Mouse (Mus musculus) hindbrain, embryonic 10.5 days (tissue): ENCODE results near the gene Ifi47. TPM values are rescaled to one million over a fixed set of nuclear protein-coding genes. Genes with fewer than 3 reads are reported as not detected.

Experiments used
- DNase-seq: peaks from one replicate; pipeline ENCODE4 v3.0.0-alpha.2; 2017; ENCODE audit warnings: low spot score
- H3K27ac ChIP-seq: fragments of 300-500 bp; sonication (generic); 2 replicates; pipeline ENCODE4 v1.5.1; 2016; ENCODE audit warnings: mild to moderate bottlenecking, moderate library complexity
- H3K27me3 ChIP-seq: fragments of 300-500 bp; sonication (generic); 2 replicates; pipeline ENCODE4 v1.6.1; 2016; ENCODE audit warnings: mild to moderate bottlenecking; ENCODE audit not compliant: poor library complexity, insufficient read depth, severe bottlenecking
- H3K36me3 ChIP-seq: fragments of 300-500 bp; sonication (generic); 2 replicates; pipeline ENCODE4 v1.6.1; 2016; ENCODE audit warnings: mild to moderate bottlenecking, moderate library complexity
- H3K4me1 ChIP-seq: fragments of 300-500 bp; sonication (generic); replicated peaks from 2 replicates; pipeline ENCODE4 v1.6.1; 2016; ENCODE audit warnings: mild to moderate bottlenecking
- H3K4me3 ChIP-seq: fragments of 300-500 bp; sonication (generic); 2 replicates; pipeline ENCODE4 v1.5.1; 2016; ENCODE audit warnings: mild to moderate bottlenecking, moderate library complexity
- H3K9me3 ChIP-seq: fragments of 300-500 bp; sonication (generic); 2 replicates; pipeline ENCODE4 v1.6.1; 2016; ENCODE audit warnings: mild to moderate bottlenecking, moderate library complexity
- WGBS: fragments of 180-500 bp; shearing (Covaris S2); methylation state at CpG from one replicate; pipeline ENCODE4 v1.1.7; 2016; 5-methylcytosine and 5-hydroxymethylcytosine counted together
- polyA plus RNA-seq: library from polyadenylated mRNA; unstranded; fragments of >200 nt; fragmentation: Nextera tagmentation; extraction: Ambion mirVana; gene quantifications from 2 replicates; pipeline ENCODE4 v1.2.1, GENCODE M21; 2016

Gene Ifi47
- polyA plus RNA-seq, 1 experiment from 2014 or later: 0.73 TPM

DNA sequence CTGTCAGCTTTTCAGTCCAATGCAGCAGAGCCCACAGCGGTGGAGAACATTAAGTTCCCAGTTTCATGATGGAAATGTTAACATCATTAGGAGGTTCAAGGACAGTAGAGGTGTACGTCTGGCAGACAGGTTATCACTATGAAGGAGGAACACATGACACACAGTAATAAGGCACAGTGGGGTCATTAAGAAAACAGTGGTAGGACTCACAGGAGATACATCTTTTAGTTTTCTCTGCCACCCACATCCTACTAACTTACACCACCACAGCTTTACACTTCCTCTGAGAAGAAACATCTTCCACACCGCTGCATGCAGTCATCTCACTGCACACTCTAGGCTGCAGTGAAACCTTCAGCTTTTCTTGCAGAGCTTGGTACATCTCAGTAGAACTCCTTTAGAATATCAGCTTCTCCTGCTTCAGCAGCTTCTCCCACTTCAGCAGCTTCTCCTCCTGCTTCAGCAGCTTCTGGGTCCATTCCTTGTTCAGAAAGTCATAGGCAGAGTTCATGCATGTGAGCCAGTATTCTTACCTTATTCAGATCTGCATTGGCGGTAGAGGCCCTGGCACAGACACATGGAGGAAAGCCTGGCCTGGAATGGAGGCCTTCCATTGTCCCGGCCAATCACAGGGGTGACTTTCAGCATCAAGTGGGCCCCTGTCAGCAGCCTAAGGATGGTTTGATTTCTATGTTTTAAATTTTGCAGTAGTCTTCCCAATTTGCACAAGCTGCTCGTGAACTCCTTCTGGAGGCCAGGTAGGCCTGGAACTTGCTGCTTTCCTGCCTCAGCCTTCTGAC lies 17.7 kb downstream of the Ifi47 start:
- no peak for DNase-seq
- Histone ChIP-seq H3K4me1 (no peaks in the 10 kb centered on the region), H3K4me3 (no peak overlapping the region), H3K36me3 (no peaks in the 10 kb centered on the region), H3K27ac (no peak overlapping the region), H3K9me3 (no peaks in the 10 kb centered on the region), H3K27me3 (no peaks in the 10 kb centered on the region)
- WGBS: 91% methylated on average over 6 of the region's 6 CpGs

DNA sequence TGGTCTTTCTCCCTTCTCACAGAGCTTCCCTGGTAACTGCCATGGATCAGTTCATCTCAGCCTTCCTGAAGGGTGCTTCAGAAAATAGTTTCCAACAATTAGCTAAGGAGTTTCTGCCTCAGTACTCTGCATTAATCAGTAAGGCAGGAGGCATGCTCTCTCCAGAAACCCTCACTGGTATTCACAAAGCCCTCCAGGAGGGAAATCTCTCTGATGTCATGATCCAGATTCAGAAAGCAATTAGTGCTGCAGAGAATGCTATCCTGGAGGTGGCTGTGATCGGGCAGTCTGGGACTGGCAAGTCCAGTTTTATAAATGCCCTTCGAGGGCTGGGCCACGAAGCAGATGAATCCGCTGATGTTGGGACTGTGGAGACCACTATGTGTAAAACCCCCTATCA lies 19.0 kb downstream of the Ifi47 start:
- Histone ChIP-seq H3K4me1 (no peaks in the 10 kb centered on the region), H3K36me3 (no peaks in the 10 kb centered on the region), H3K9me3 (no peaks in the 10 kb centered on the region), H3K27me3 (no peaks in the 10 kb centered on the region), H3K4me3 (no peak overlapping the region), H3K27ac (no peak overlapping the region)
- no peak for DNase-seq
- WGBS: 89% methylated on average over 4 of the region's 4 CpGs

GRCm38 (mm10) chr11:49100409-49100808 lies 24.0 kb downstream of the Ifi47 start:
- no peak for DNase-seq
- Histone ChIP-seq H3K27ac (no peak overlapping the region), H3K4me3 (no peak overlapping the region), H3K4me1 (peaks cover 7% of the 10 kb centered on the region; the same call in 1 of the 2 replicates), H3K36me3 (no peaks in the 10 kb centered on the region), H3K27me3 (no peaks in the 10 kb centered on the region; the same call in 1 of the 2 replicates), H3K9me3 (no peaks in the 10 kb centered on the region)
- WGBS: 80% methylated on average over 3 of the region's 3 CpGs

GRCm38 (mm10) chr11:49101500-49101899 lies 25.1 kb downstream of the Ifi47 start:
- H3K36me3 ChIP-seq: no peaks in the 10 kb centered on the region
- H3K4me3 ChIP-seq: no peak overlapping the region
- no peak overlapping the region for H3K27ac ChIP-seq
- DNase-seq: no peak
- no peaks in the 10 kb centered on the region for H3K9me3 ChIP-seq
- peaks cover 7% of the 10 kb centered on the region; the same call in 1 of the 2 replicates for H3K4me1 ChIP-seq
- 54% methylated on average over 5 of the region's 5 CpGs for WGBS
- no peaks in the 10 kb centered on the region; the same call in 1 of the 2 replicates for H3K27me3 ChIP-seq

GRCm38 (mm10) chr11:49103047-49103693 lies 26.8 kb downstream of the Ifi47 start:
- Histone ChIP-seq H3K36me3 (no peaks in the 10 kb centered on the region), H3K9me3 (no peaks in the 10 kb centered on the region), H3K27ac (no peak overlapping the region), H3K4me1 (peaks cover 7% of the 10 kb centered on the region; the same call in 1 of the 2 replicates), H3K27me3 (no peaks in the 10 kb centered on the region; the same call in 1 of the 2 replicates), H3K4me3 (no peak overlapping the region)
- WGBS: 20% methylated on average over 8 of the region's 8 CpGs
- DNase-seq: peak; percentile 82

DNA sequence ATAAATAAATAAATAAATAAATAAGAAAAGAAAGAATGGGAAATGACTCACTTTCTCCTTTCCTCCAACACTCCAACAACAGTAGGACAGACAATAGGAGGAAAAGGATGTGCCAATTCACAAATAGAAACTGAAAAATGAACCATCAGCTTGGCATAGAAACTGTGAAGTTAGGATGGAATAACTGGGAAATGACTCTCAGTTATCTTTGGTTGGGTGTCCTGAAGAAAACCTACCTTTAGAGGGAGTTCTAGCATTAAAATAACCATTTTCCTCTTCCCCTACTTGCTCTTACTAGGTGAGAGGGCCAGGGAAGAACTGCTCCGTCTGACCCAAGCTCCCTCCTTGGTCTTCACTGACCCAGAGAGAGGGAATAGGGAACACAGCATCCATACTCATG lies 29.4 kb downstream of the Ifi47 start:
- no peak for DNase-seq
- H3K9me3 ChIP-seq: no peaks in the 10 kb centered on the region
- WGBS: 71% methylated on average over 1 of the region's 1 CpGs
- no peaks in the 10 kb centered on the region; the same call in 1 of the 2 replicates for H3K27me3 ChIP-seq
- H3K4me3 ChIP-seq: no peak overlapping the region
- H3K36me3 ChIP-seq: no peaks in the 10 kb centered on the region
- H3K4me1 ChIP-seq: peaks cover 7% of the 10 kb centered on the region; the same call in 1 of the 2 replicates
- H3K27ac ChIP-seq: no peak overlapping the region

DNA sequence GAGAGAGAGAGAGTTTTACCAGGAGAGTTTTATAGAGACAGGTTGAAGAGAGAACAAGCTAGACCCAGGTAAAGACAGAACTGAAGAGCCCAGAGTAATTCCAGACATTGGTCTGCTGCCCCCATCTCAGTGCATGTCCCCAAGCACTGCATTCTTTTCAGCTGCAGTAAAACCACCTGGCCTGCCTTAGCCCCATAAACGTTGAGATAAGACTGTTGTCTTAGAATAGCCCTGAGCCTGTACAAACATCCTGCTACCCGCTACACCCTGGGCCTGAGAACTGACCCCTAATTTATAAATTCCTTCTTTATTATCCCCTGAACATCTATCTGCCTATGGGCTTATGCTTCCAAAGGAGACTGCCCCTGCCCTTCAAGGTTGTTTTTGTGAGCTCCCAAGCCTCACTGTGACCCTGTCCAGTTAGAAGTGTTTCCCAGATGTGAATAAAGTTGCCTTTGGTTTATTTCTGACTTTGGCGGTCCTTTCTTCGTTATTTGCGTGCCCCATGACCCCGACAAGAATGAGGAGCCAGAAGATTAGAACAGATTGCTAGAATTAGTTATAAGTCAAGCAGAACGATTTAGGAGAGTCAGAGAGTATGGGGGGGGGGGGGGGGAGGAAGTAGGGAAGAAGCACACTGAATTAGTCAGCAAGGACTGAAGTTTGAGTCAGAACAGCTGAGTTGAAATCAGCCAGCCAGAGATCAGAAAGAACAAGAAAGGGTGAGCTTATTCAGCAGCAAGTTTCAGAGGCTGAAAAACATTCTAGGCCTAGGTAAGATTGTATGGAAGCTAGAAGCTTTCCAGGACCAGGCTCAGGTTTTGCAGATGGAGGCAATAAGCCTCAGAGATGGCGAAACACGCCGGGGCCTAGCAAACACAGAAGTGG lies 31.5 kb downstream of the Ifi47 start:
- Histone ChIP-seq H3K9me3 (no peaks in the 10 kb centered on the region), H3K4me3 (no peak overlapping the region), H3K27ac (no peak overlapping the region), H3K4me1 (peaks cover 2% of the 10 kb centered on the region; the same call in 1 of the 2 replicates), H3K36me3 (no peaks in the 10 kb centered on the region), H3K27me3 (no peaks in the 10 kb centered on the region)
- no peak for DNase-seq
- WGBS: 76% methylated on average over 10 of the region's 10 CpGs

GRCm38 (mm10) chr11:49108833-49109232 lies 32.4 kb downstream of the Ifi47 start:
- Histone ChIP-seq H3K27ac (no peak overlapping the region), H3K27me3 (no peaks in the 10 kb centered on the region), H3K36me3 (no peaks in the 10 kb centered on the region), H3K4me1 (no peaks in the 10 kb centered on the region), H3K4me3 (no peak overlapping the region), H3K9me3 (no peaks in the 10 kb centered on the region)
- 30% methylated on average over 1 of the region's 1 CpGs for WGBS
- DNase-seq: peak; percentile 12

GRCm38 (mm10) chr11:49111000-49111399 lies 34.6 kb downstream of the Ifi47 start:
- H3K4me3 ChIP-seq: no peak overlapping the region
- H3K9me3 ChIP-seq: no peaks in the 10 kb centered on the region
- no peak overlapping the region for H3K27ac ChIP-seq
- H3K27me3 ChIP-seq: no peaks in the 10 kb centered on the region
- H3K4me1 ChIP-seq: no peaks in the 10 kb centered on the region
- 69% methylated on average over 1 of the region's 1 CpGs for WGBS
- H3K36me3 ChIP-seq: no peaks in the 10 kb centered on the region
- DNase-seq: no peak

DNA sequence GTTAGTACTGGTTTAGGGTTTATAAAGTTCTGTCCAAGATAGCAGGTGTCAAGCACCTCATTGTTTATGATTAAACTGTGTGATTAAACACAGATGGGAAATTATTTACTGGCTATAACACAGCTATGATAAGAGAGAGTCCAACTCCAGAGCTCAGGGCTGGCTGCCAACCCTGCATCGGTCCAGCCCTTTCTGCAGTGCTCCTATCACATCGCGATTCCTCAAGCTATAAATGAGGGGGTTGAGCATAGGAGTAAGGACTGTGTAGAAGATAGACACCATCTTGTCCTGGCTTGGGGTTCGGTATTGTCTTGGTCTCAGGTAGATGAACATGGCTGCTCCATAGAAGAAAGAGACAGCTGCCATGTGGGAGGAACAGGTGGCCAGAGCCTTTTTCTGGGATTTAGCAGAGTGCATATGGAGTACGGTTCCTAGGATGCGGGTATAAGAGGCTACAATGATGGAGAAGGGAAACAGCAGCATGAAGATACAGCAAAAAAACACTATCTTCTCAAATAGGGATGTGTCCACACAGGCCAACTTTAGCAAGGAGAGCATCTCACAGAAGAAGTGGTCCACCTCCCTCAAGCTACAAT lies 36.3 kb downstream of the Ifi47 start:
- DNase-seq: no peak
- Histone ChIP-seq H3K4me1 (no peaks in the 10 kb centered on the region), H3K27me3 (no peaks in the 10 kb centered on the region), H3K9me3 (no peaks in the 10 kb centered on the region), H3K27ac (no peak overlapping the region), H3K36me3 (no peaks in the 10 kb centered on the region), H3K4me3 (no peak overlapping the region)
- WGBS: 90% methylated on average over 6 of the region's 6 CpGs

DNA sequence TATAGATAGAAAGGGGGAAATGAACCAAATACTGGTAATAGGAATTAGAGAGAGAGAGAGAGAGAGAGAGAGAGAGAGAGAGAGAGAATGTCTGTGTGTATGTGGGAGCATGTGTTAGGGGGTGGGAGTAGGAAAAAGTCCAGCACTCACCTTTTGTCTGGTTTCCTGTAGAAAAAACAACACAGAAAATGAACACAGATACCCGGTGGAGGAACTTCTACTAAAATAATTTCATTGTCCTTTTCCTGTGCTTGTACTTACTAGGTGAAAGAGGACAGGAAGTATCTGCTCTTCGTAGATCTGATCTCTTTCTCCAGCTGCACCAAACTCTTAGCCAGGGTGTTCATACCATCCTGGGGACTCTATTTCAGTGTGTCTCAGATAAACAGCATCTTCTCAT lies 37.8 kb downstream of the Ifi47 start:
- no peaks in the 10 kb centered on the region for H3K36me3 ChIP-seq
- no peaks in the 10 kb centered on the region for H3K27me3 ChIP-seq
- 72% methylated on average over 2 of the region's 2 CpGs for WGBS
- H3K4me3 ChIP-seq: no peak overlapping the region
- no peaks in the 10 kb centered on the region for H3K4me1 ChIP-seq
- DNase-seq: no peak
- H3K9me3 ChIP-seq: no peaks in the 10 kb centered on the region
- H3K27ac ChIP-seq: no peak overlapping the region

DNA sequence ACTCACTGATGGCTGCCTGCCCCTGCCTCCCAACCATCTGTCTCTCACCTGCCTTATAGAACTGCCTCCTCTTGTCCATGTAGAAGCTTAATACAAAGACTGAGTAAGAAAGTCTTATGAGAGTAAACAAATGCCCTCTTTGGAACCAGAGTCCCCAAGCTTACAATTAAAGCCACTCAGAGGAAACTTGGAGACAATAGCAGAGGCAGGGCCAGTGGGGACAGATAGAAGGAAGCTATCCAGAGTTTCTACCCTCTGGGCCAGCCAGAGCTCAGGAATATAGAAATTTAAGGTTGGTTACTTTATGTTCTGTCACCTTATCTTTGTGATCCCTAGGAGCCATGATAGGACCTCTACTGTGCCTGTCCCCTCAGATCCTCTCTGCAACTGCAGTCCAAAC lies 38.4 kb downstream of the Ifi47 start, which contains the start of gene Olfr1396:
Olfr1396 (minus strand) TSS at position 101 of the 400 bp plus-strand sequence.
- no peaks in the 10 kb centered on the region for H3K4me1 ChIP-seq
- no peaks in the 10 kb centered on the region for H3K9me3 ChIP-seq
- H3K36me3 ChIP-seq: no peaks in the 10 kb centered on the region
- no peak within 1 kb of the TSS for H3K27ac ChIP-seq
- DNase-seq: no peak
- no peak within 1 kb of the TSS for H3K4me3 ChIP-seq
- no peaks in the 10 kb centered on the region for H3K27me3 ChIP-seq
